Mouse (Mus musculus) liver, embryonic 14.5 days (tissue): Measurements from ENCODE around the gene Stip1.

Source experiments
- CTCF ChIP-seq: IDR thresholded peaks from 2 replicates; pipeline ENCODE4 v1.5.1; 2016; ENCODE audit warnings: antibody characterized with exemption, low read depth, control low read depth
- EP300 ChIP-seq: IDR thresholded peaks from 2 replicates; pipeline ENCODE4 v1.6.1; 2016; ENCODE audit warnings: antibody characterized with exemption, low read depth

DNA sequence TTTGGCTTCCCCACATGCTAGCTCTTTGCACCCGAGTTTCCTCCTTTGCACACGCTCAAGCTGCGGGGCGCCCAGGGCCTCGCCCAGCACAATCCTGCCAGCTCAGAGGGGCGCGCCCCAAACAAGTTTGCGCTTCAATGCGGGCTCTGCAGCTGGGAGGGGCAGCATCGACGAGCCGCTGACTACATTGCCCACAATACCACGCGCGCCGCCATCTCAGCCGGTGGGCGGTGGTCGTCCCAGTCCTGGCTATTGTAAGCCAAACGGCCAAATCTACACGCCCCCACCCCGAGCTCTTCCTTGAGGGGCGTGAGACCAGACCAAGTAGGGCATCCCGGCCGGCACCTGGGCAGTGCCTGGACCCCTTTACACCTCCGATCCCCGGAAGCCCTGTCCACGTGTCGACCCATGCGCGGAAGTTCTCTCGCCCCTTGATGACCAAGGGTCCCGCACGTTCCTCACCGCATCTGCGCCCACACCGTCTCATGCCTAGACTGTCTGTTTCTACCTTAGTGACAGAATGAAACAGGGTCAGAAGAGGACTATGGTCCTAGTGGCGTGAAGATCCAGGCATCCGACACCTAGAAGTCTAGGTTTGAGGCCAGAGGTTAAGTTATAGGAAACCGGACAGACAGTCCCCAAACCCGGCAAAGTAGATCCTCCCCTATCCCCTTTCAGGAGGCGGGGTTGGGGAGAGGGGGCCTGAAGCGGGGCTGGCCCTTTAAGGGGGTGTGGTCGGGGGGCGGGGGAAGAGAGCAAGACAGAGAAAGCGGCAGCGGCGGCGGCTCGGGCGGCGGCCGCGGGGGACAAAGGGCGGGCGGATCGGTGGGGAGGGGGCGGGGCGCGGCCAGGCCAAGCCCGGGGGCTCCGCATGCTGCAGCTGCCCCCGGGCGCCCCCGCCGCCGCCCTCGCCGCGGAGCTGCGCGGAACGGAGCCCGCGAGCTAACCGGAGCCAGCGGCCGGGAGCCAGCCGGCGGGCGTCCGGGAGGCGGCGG lies 65.3 kb downstream of the Stip1 start, which contains the start of gene Ppp1r14b:
- TF ChIP-seq CTCF: peak; percentile 25; the same call in 1 of the 2 replicates
- TF ChIP-seq EP300: no peak
